Mouse (Mus musculus) C2C12 (cell line): Measurements from ENCODE around the gene B3galt1.

Experiments used
- CTCF ChIP-seq: IDR thresholded peaks from one replicate; pipeline ENCODE4 v1.5.1; 2011; ENCODE audit not compliant: control insufficient read depth, insufficient read depth, insufficient read length
- MYOG ChIP-seq: IDR thresholded peaks from one replicate; pipeline ENCODE4 v1.6.1; 2011; ENCODE audit not compliant: control insufficient read depth, insufficient read length; ENCODE audit errors: extremely low read depth

DNA sequence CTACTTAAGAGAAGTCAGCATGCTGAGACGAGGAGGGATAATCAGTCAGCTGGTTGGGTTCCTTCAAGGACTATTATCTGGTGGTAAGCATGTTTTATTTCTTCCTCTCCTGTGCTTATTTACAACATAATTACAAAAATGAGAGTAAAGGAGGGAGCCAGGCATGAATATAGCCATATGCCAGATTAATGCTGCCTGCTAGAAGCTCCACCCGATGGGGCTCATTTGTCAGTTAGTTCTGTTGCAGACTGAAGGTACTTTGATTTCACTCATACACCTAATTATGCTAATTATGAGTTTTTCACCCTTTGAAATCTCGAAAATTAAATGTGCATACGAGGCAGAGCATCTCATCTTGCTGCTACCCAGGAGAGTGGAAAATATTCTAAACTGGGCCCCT is 539.0 kb downstream of the B3galt1 start:
- TF ChIP-seq CTCF (no peak), MYOG (no peak)
